ENCODE assay signal across 26 mouse cellular contexts in the genomic region with DNA sequence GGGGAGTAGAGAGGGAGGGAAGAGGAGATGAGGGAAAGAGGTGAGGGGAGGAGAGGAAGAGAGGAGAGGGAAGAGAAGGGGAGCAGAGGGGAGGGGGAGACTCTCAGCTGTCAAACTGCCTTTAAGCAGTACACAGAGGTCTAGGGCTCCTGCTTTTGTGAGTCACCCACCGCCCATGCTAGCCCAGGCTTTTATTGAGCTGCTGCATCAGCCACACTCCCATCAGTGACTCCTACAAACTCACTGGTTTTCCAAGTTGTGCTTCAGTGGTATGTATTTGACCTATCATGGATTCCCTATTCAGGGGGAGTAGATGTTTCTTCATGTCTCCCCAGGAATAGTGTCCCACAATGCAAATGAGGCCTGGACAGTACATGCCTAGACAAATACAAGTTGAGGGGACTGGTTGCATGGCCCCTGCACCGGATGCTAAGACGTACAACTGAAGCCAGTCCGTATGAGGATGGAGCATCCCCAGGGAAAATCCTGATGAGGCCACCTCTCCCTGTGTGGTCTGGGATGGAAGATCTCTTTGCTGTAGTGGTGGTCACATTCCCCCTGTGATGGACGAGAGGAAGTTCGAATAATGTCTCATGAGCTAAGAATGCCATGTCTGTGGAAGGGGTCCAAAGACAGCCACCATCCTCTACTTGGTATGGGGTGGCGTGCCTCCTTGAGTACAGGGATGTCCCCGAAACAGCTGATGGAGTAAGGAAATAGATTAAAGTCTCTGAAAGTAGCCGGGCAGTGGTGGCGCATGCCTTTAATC. TPM values are rescaled to one million over a fixed set of nuclear protein-coding genes. Genes with fewer than 3 reads are reported as not detected.
"Had no signal": no experiment of that assay in that cellular context is flagged by ENCODE, and none has a peak within 500 bp of the region (broad histone marks: within the 10 kb centered on the region; RNA-seq: fewer than 3 reads in every experiment).

No protein-coding gene starts in this region.

- H3K36me3 ChIP-seq: heart, embryonic 13.5 days; heart, embryonic 15.5 days; hindbrain, embryonic 13.5 days; hindbrain, embryonic 15.5 days; kidney, embryonic 15.5 days; limb, embryonic 13.5 days; limb, embryonic 15.5 days; liver, embryonic 12.5 days had no signal

- H3K4me2 ChIP-seq: heart, embryonic 11.5 days; heart, embryonic 13.5 days; heart, embryonic 15.5 days; hindbrain, embryonic 13.5 days; hindbrain, embryonic 15.5 days; kidney, embryonic 15.5 days; limb, embryonic 13.5 days; limb, embryonic 15.5 days; liver, embryonic 12.5 days had no signal

- H3K9ac ChIP-seq: heart, embryonic 13.5 days; heart, embryonic 15.5 days; hindbrain, embryonic 13.5 days; hindbrain, embryonic 15.5 days; kidney, embryonic 15.5 days; limb, embryonic 13.5 days; limb, embryonic 15.5 days; liver, embryonic 12.5 days; liver, embryonic 14.5 days had no signal

- H3K4me3 ChIP-seq: heart, embryonic 13.5 days; heart, embryonic 15.5 days; hindbrain, embryonic 13.5 days; hindbrain, embryonic 15.5 days; kidney, embryonic 15.5 days; limb, embryonic 13.5 days; limb, embryonic 15.5 days; liver, embryonic 12.5 days had no signal

- DNase-seq: gastrocnemius, postnatal 14 days; gastrocnemius, postnatal 36 days; heart, postnatal 14 days; heart, postnatal 36 days; kidney, adult 11 months; kidney, adult 2 months; kidney, adult 9 months; kidney, postnatal 14 days; kidney, postnatal 36 days; layer of hippocampus, adult 9-11 months; layer of hippocampus, postnatal 36 days; left cerebral cortex, postnatal 4 days had no signal

- H3K27ac ChIP-seq: heart, embryonic 13.5 days; heart, embryonic 15.5 days; hindbrain, embryonic 13.5 days; hindbrain, embryonic 15.5 days; hindbrain, postnatal 0 days; kidney, embryonic 15.5 days; kidney, postnatal 0 days; limb, embryonic 13.5 days; limb, embryonic 15.5 days; liver, embryonic 12.5 days; liver, embryonic 14.5 days had no signal

- H3K9me3 ChIP-seq: heart, embryonic 13.5 days; heart, embryonic 15.5 days; hindbrain, embryonic 13.5 days; hindbrain, embryonic 15.5 days; kidney, embryonic 15.5 days; limb, embryonic 15.5 days; liver, embryonic 12.5 days had no signal

- ATAC-seq: hindbrain, postnatal 0 days; intestine, embryonic 16.5 days; liver, embryonic 12.5 days had no signal

- H3K27me3 ChIP-seq: heart, embryonic 15.5 days; hindbrain, embryonic 15.5 days; kidney, embryonic 15.5 days; limb, embryonic 13.5 days; limb, embryonic 15.5 days had no signal

- H3K4me1 ChIP-seq: hindbrain, embryonic 13.5 days; hindbrain, embryonic 15.5 days; limb, embryonic 13.5 days had no signal

RNA-seq across cellular contexts. Expression of a gene that starts 22.0 kb away (rescaled TPM):
- total RNA-seq: gastrocnemius, adult 18-20 months; gastrocnemius, postnatal 36 days had no signal
